Mouse (Mus musculus) spleen, embryonic (tissue): ENCODE results near the gene Disp1.

Source experiments
- CTCF ChIA-PET: fragments of 350-600 bp; sonication (Branson Sonifier 250); formaldehyde crosslinking; loops from one replicate; lab custom pipeline; 2022; lab: Charles Lee

Gene Disp1

DNA sequence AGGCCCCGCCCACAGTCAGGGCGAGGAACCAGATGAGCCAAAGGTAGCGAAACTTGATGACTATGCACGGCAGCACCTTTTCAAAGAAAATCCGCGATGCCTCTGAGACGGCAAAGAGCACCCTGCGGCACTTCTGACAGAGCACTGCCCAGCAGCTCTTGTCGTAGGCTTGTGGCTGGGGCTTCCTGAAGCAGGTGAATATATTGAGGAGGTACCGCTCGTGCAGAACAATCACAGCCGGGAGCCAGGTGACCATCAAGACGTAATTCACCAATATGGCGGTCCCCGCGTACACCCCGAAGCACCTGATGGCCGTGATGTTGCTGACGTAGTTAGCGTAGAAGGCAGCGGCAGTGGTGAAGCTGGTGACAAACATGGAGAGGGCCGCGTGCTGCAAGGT, 132.7 kb downstream of the Disp1 start:
- CTCF ChIA-PET, result no interaction called here

- CTCF ChIA-PET, result no interaction called here
Measured at GRCm38 (mm10) chr1:183086843-183087242, 134.5 kb downstream of the Disp1 start.

DNA sequence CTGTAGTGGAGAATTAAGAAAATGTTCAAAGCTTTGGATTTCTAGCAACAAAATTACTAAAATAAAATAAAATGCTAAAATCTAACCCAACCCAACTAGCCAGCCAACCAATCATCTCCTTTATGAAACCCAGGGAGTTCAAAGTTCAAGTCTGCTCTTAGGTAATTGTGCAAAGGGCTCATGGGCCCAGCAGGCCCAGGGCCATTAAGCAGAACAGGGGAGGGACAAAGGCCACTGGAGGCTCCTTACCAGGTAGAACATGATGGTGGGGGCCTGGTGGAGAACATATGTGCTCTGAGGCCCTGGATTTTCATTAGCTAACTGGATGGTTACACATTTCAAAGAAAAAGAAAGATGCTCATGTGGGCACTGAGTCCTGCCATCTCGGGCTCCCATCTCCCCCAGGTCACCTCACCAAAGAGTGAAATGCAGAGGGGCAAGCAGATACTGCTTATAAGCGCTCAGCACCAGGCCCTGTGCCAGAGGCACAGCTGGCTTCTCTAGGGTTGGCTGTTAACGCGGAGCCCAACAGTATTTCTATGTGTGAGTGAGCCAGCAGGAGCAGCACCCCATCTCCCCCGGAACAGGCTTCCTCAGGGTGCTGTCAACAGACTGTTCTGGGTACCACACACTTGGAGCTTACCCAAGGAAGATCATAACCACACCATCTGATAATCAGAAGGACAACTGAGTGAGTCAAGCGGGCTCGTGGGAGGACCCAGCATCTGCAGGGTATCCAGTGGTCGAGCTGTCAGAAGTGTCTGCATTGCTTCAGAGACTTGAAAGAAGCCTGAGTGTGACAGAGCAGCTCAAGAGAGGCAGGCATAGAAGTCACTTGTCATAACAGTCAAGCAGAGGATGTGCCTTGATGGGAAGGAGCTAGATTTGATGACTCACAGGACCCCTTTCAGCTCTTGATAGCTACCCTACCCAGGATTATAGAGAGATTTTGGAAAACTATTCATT, 137.0 kb downstream of the Disp1 start:
- CTCF ChIA-PET, result no interaction called here

DNA sequence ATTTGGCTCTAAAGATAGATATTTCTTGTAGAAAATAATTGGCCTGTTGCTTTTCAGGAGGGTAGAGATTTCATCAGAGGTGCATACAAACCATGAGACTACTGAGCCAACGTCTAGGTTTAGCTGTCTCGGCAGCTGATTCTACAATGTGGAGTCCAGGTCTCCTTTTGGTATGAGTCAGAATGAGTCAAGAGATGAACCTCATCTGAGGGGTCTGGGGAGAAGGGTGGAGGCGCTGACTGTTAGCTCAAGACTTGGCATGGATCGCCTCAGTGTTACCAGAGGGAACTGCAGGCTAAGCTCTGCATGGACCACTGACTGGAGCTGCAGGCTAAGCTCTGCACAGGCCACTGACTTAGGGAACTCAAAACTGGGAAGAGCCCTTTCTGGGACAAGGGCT, 138.9 kb downstream of the Disp1 start:
- CTCF ChIA-PET, result no interaction called here

DNA sequence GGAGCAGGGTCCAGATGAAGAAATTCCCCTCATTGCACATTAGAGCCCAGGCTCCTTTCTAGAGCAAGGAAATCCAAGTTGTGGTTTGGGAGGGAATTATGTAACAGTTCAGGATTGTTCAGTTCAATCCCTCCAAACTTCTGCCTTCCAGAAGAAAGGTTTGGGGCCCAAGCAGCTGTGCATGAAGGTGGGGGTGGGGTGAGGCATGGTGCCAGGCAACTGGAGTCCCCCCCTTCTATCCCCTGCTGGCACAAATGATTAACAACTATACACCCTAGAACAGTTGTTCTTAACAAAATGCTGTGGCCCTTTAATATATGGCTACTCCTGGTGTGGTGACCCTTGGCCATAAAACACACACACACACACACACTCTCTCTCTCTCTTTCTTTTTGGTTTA, 140.2 kb downstream of the Disp1 start:
- CTCF ChIA-PET, result no interaction called here

GRCm38 (mm10) chr1:183075121-183075822, 146.1 kb downstream of the Disp1 start:
- CTCF ChIA-PET, result no interaction called here

DNA sequence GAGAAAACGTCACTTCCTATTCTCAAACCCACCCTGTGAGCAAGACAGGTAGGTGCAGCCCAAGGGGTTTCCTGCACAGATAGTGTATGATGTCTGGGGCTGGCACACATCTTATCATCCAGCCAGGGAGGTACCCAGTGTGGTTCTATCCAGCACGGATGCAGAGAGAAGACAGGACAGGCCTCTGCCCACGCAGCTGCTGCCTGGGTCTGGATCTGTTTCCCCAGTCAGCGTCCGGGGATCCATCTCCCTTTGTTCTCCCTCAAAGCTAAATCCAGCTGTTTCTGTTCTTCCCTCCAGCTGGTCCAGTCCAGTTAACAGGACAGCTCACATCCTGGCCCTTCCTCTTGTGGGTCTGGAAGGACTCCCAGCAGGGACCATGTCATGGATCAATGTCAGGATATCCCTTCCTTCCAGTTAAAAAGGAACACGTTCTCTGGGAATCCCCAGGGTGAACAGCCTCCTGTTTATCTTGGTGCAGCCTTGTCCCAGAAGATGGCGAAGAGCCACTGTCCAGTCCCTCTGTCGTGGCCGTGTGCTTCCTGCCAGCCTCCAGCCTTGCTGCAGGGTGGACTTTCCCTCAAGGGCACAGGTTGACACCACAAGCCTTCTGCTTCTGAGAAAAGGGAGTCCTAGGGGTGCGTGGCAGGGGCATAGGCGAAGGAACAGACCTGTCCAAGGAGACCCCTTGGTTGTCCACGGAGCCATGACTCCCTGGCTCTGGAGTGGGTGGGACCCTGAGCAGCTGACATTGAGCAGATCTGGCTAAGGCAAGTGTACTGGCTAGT, 148.9 kb downstream of the Disp1 start:
- CTCF ChIA-PET, result no interaction called here

- CTCF ChIA-PET, result no interaction called here
Measured at GRCm38 (mm10) chr1:183069954-183070649, 151.2 kb downstream of the Disp1 start.

- CTCF ChIA-PET, result no interaction called here
Measured at GRCm38 (mm10) chr1:183067807-183068206, 153.5 kb downstream of the Disp1 start.

DNA sequence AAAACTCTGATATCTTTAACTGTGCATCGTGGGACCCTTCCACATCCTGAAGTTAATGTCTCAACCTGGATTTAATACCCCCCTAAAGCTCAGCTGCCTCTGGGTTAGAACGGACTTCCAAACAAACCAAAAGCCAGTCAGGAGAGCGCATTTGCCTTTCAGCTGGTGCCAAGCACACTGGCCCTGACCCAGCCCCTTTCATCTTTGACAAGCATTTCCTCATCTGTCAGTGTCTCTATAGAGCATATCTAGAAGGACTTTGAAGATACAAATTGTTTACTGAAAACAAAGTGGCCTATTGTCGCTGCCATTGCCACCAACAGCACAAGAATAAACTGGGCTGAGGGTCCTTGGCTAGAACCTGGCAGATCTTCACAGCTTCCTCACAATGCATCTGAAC, 154.3 kb downstream of the Disp1 start:
- CTCF ChIA-PET, result no interaction called here

GRCm38 (mm10) chr1:183060611-183061010, 160.7 kb downstream of the Disp1 start:
- CTCF ChIA-PET, result no interaction called here

GRCm38 (mm10) chr1:183056289-183056655, 165.1 kb downstream of the Disp1 start:
- CTCF ChIA-PET, result no interaction called here

- CTCF ChIA-PET, result no interaction called here
Measured at GRCm38 (mm10) chr1:183055608-183056288, 165.6 kb downstream of the Disp1 start.

GRCm38 (mm10) chr1:183052663-183053062, 168.7 kb downstream of the Disp1 start:
- CTCF ChIA-PET, result no interaction called here

GRCm38 (mm10) chr1:183049295-183049694, 172.0 kb downstream of the Disp1 start:
- CTCF ChIA-PET, result interaction anchor here (0.6 kb wide), 1 partner anchor 17 kb away, joined by 4 read pairs; no protein-coding TSS in a partner anchor

DNA sequence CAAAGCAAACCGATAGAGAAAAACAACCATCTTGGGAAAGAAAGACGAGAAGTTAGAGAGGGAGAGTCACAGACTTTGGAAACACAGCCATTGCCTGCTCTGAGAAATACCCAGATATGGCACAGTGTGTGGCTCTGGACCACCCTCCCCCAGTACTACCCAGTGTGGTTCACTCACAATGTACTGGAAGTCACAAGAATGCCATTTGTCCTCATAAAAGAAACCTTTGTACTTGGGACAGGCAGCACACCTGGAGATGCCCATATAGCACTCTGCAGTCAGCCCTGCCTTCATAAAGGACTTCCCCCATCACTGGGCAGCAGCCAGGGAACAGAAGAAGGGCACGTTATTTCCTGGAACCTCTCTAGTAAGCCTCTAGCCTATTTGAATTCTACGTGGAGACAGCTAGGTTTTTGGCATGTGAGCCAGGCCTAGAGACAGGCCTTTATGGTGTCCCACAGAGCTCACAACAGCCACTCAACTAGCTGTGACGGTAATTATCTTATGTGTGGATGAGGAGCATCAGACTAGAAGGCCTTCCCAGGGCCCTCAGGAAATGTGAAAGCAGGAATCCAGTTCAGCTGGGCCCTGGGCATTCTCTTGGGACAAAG, 173.3 kb downstream of the Disp1 start:
- CTCF ChIA-PET, result no interaction called here

GRCm38 (mm10) chr1:183047191-183047912, 174.0 kb downstream of the Disp1 start:
- CTCF ChIA-PET, result no interaction called here

GRCm38 (mm10) chr1:183046081-183046480, 175.2 kb downstream of the Disp1 start:
- CTCF ChIA-PET, result interaction anchor here (0.7 kb wide), 1 partner anchor 131 kb away, joined by 3 read pairs; no protein-coding TSS in a partner anchor

- CTCF ChIA-PET, result no interaction called here
Measured at GRCm38 (mm10) chr1:183043161-183043812, 178.0 kb downstream of the Disp1 start.
